Mouse (Mus musculus) layer of hippocampus, adult 9-10 months (tissue): Measurements from ENCODE around the gene Exph5.

Experiments used
- DNase-seq: peaks from one replicate; pipeline ENCODE4 v3.0.0; 2022; ENCODE audit warnings: low spot score

The Exph5 gene

GRCm38 (mm10) chr9:53356219-53357155 lies 55.0 kb downstream of the Exph5 start:
- no peak for DNase-seq

GRCm38 (mm10) chr9:53371339-53371738 lies 69.9 kb downstream of the Exph5 start:
- DNase-seq = no peak

- DNase-seq = no peak
Measured at GRCm38 (mm10) chr9:53375907-53376306, 74.4 kb downstream of the Exph5 start.

GRCm38 (mm10) chr9:53376820-53377219 lies 75.3 kb downstream of the Exph5 start:
- DNase-seq = no peak

- DNase-seq = no peak
Measured at GRCm38 (mm10) chr9:53377597-53377996, 76.1 kb downstream of the Exph5 start.

- DNase-seq = no peak
Measured at GRCm38 (mm10) chr9:53378171-53378570, 76.7 kb downstream of the Exph5 start.

- DNase-seq = no peak
Measured at GRCm38 (mm10) chr9:53380595-53380994, 79.1 kb downstream of the Exph5 start.

GRCm38 (mm10) chr9:53381113-53381615 lies 79.7 kb downstream of the Exph5 start:
- no peak for DNase-seq

- peak; percentile 57 for DNase-seq
Measured at GRCm38 (mm10) chr9:53383951-53384866, 82.7 kb downstream of the Exph5 start, which contains the start of gene Kdelc2. TSS of gene Kdelc2 (plus strand) at chr9:53384025.

GRCm38 (mm10) chr9:53384873-53385272 lies 83.4 kb downstream of the Exph5 start:
- DNase-seq = no peak

GRCm38 (mm10) chr9:53387431-53387830 lies 86.0 kb downstream of the Exph5 start:
- DNase-seq = no peak

GRCm38 (mm10) chr9:53389109-53389508 lies 87.6 kb downstream of the Exph5 start:
- no peak for DNase-seq

- DNase-seq = no peak
Measured at GRCm38 (mm10) chr9:53390136-53390535, 88.7 kb downstream of the Exph5 start.

- DNase-seq = no peak
Measured at GRCm38 (mm10) chr9:53397685-53398387, 96.4 kb downstream of the Exph5 start.

- DNase-seq = no peak
Measured at GRCm38 (mm10) chr9:53398388-53398700, 96.9 kb downstream of the Exph5 start.

- no peak for DNase-seq
Measured at GRCm38 (mm10) chr9:53399537-53399936, 98.1 kb downstream of the Exph5 start.

GRCm38 (mm10) chr9:53400696-53401095 lies 99.2 kb downstream of the Exph5 start:
- DNase-seq = no peak

GRCm38 (mm10) chr9:53401146-53401545 lies 99.7 kb downstream of the Exph5 start:
- no peak for DNase-seq

- DNase-seq = no peak
Measured at GRCm38 (mm10) chr9:53402291-53402711, 100.8 kb downstream of the Exph5 start, which contains the start of gene 4930550C14Rik. TSS of gene 4930550C14Rik (plus strand) at chr9:53402325.

- no peak for DNase-seq
Measured at GRCm38 (mm10) chr9:53402991-53403390, 101.5 kb downstream of the Exph5 start.

- DNase-seq = no peak
Measured at GRCm38 (mm10) chr9:53404050-53404752, 102.7 kb downstream of the Exph5 start.
